Mouse (Mus musculus) C2C12 (cell line): ENCODE measurements around the gene Smpd2.

ENCODE experiments used
- CTCF ChIP-seq: IDR thresholded peaks from one replicate; pipeline ENCODE4 v1.5.1; 2011; ENCODE audit not compliant: control insufficient read depth, insufficient read depth, insufficient read length
- MAX ChIP-seq: IDR thresholded peaks from one replicate; pipeline ENCODE4 v1.6.1; 2011; ENCODE audit warnings: mild to moderate bottlenecking, control low read depth

- TF ChIP-seq CTCF (no peak), MAX (no peak)
These were observed at the start of gene Smpd2, which contains the start of gene Ppil6 for GRCm38 (mm10) chr10:41489708-41490517.
